Mouse (Mus musculus) embryo, embryonic 9.5 days (tissue): ENCODE measurements around the gene Krtap19-5.

Source experiments
- DNase-seq: peaks from one replicate; pipeline ENCODE4 v3.0.0-alpha.2; 2017; ENCODE audit errors: extremely low spot score

Krtap19-5 gene

GRCm38 (mm10) chr16:88896357-88896756 lies at the start of gene Krtap19-5:
Gene Krtap19-5 (minus strand): TSS chr16:88896457.
- no peak for DNase-seq

DNA sequence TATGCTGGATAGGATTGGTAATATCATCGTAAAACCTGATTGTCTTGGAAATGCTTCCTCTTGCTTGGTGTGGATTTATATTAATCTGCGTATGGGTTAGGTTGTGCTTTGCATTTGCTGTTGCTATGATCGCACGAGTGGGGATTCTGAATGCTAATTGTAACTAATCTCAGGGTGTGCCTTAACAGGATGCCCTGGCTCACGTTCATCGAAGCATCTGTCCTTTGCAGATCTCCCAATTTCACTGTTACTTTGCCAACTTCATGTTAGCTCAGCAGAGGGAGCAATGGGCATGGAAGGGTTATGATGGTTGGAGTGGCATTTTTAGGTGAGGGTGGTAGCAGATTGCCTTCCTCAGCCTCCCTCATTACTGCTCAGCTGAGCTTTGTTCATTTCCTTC lies 44.8 kb upstream of the Krtap19-5 start:
- no peak for DNase-seq

DNA sequence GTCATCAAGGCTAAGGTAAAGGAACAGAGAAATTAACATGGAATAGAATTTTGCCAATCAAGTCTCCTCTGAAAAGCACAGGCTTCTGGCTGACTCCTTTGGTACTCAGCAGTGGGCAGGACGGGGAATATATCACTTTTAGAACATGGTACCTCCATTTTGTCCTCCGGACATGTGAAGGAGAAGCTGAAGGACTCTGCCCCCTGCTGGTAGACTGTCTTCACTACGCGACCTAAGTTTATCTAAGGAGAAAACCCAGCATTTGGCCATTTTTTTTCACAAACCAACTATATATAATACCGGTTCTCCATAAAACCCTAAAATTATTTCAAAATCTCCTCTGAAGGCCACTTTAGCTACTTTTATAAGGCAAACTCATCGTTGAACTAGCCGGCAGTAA lies 42.0 kb upstream of the Krtap19-5 start:
- peak; percentile 23 for DNase-seq

DNA sequence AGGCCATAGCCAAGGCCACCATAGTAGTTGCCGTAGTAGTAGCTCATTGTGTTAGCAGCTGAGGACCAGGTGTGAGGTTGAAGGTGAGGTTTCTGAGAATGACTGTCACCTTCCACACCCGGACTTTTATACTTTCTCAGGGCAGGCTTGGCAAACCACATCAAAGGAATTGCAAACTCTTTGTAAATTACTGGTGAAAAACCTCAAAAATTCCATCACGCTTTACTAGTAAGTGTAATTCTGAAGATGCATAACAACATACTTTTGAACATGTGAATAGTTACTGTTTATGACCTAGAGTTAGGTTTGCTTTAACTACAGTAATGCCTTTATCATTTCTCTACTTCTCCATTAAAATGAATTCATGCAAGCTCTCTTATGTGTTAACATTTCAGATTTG lies 35.9 kb upstream of the Krtap19-5 start, which contains the start of gene Krtap19-9b:
TSS of gene Krtap19-9b (minus strand) at position 101 of the 400 bp plus-strand sequence.
- DNase-seq, result no peak

GRCm38 (mm10) chr16:88886870-88887269 lies 9.4 kb downstream of the Krtap19-5 start:
- DNase-seq, result no peak

GRCm38 (mm10) chr16:88884989-88885388 lies 11.3 kb downstream of the Krtap19-5 start, which contains the start of gene Krtap19-4:
Gene Krtap19-4 (minus strand): TSS chr16:88885089.
- no peak for DNase-seq

GRCm38 (mm10) chr16:88877938-88878337 lies 18.3 kb downstream of the Krtap19-5 start, which contains the start of gene Krtap19-3:
Gene Krtap19-3 (minus strand): TSS chr16:88878038.
- DNase-seq, result no peak

GRCm38 (mm10) chr16:88874169-88874568 lies 22.1 kb downstream of the Krtap19-5 start, which contains the start of gene Krtap19-2:
Gene Krtap19-2 (minus strand): TSS chr16:88874269.
- DNase-seq, result no peak

DNA sequence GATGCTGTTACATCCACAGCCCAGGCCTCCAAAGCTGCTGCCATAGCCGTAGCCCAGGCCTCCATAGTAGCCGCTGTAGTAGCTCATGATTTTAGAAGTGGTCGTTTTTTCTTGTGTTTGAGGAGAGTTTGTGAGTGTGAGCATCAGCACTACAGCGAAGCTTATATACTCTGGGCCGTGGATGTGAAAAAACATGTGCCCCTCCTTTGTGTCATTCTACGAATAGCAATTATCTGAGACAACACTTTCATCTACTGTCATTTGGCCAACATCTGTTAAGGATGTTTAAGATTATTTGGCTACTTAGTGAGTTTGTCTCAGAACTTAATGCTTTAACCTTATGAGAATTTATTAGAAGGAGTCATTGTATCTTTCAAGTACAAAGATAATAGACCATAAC lies 26.9 kb downstream of the Krtap19-5 start, which contains the start of gene Krtap19-1:
TSS of gene Krtap19-1 (minus strand) at position 101 of the 400 bp plus-strand sequence.
- no peak for DNase-seq

- DNase-seq, result no peak
Observed at GRCm38 (mm10) chr16:88864887-88865407, 31.3 kb downstream of the Krtap19-5 start.

DNA sequence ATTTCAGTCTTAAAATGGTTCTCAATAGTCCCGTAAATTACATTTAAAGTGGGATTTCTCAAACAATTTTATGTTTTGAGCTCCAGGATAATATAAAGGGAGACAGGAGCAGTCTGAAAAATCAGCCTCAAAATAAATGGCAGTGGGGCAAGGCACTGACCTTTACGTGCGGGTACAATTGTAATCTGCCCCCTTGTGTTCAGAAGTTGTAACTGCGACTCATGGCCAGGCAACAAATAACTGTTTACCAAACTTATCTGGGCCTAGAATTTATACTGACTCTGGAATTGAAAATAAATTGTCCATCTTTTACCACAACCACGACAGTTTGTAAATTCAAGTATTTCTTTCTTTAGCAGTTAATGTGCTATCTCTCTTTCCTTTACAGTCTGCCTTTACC lies 44.8 kb downstream of the Krtap19-5 start:
- peak; percentile 25 for DNase-seq

DNA sequence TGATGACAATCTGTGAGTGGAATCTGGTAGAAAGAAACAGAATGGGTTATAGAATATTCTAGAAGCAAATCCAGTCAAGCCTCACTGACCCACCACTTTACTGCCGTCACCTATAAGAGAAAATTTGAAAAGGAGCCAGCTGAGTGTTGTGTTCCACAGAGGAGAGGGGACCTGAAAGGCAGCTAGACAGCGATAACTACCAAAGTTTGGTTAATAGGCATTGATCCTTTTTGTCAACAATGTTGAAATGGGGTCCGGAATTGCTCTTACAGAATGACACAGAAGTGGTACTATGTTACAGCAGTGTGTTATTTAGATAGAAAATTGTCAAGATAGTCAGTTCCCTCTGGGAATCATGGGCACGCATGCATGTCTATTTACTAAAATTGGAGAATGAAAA lies 47.7 kb downstream of the Krtap19-5 start:
- DNase-seq, result no peak

- no peak for DNase-seq
Observed at GRCm38 (mm10) chr16:88847363-88847762, 48.9 kb downstream of the Krtap19-5 start.
